28 mouse cellular contexts compared by ENCODE assay signal in the genomic region with DNA sequence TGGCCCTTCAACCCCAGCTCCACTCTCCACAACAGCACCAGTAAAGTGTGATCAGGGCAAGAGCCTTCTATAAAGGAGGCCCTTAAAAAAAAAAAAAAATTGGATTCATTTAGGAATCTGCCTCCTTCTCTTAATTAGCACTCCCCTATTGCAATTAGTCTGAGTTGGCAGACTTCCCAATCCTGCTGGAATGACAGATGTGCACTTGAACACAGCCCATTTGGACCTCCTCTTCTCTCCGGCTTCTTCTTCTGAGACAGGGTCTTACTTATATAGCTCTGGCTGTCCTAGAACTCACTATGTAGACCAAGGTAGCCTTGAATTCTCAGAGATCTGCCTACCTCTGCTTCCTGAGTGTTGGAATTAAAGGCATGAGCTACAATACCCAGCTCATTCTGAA. TPM values are rescaled to one million over a fixed set of nuclear protein-coding genes. Genes with fewer than 3 reads are reported as not detected.
DNase-seq lines count a peak whose midpoint lies in the region; ATAC-seq and TF ChIP-seq lines count a peak whose summit lies in the region.
"Had no signal": no experiment of that assay in that cellular context is flagged by ENCODE, and none has a peak within 500 bp of the region (broad histone marks: within the 10 kb centered on the region; RNA-seq: fewer than 3 reads in every experiment).

No protein-coding gene starts in this region.

- H3K9me3 ChIP-seq in MEL (replicated peaks; ENCODE audit: insufficient read depth, low read length) = no peaks in the 10 kb centered on the region
- H3K9me3 ChIP-seq in forebrain, embryonic 16.5 days (ENCODE audit: control insufficient read depth, low read length) = no peaks in the 10 kb centered on the region
- H3K9me3 ChIP-seq: heart, embryonic 12.5 days; hindbrain, embryonic 15.5 days; limb, embryonic 13.5 days; neural tube, embryonic 13.5 days; stomach, embryonic 15.5 days had no signal

- WGBS in forebrain, embryonic 16.5 days = 14% methylated on average over 1 of the region's 1 CpGs

- intact Hi-C loops in left cerebral cortex, postnatal 4 days (cut with DNase I) = no loop called here

- H3K79me2 ChIP-seq in MEL (ENCODE audit: control insufficient read depth, insufficient read depth, low read length, poor library complexity) = no peaks in the 10 kb centered on the region

- ATAC-seq in forebrain, embryonic 16.5 days = peak; percentile 29

- peak overlapping the region; percentile 77 for H3K27ac ChIP-seq in MEL (ENCODE audit: control insufficient read depth, low read depth, low read length)
- no peak overlapping the region for H3K27ac ChIP-seq in forebrain, embryonic 16.5 days (ENCODE audit: low read length)
- H3K27ac ChIP-seq: gastrocnemius, adult 2 months; heart, adult 2 months; hindbrain, embryonic 15.5 days; kidney, postnatal 0 days; left cerebral cortex, adult 2 months; limb, embryonic 13.5 days; neural tube, embryonic 13.5 days; stomach, embryonic 15.5 days had no signal

- H3K4me1 ChIP-seq in MEL (ENCODE audit: control insufficient read depth in 1 of 2, insufficient read depth in 2 of 2, low read length in 2 of 2) = peaks cover 13 to 18% of the 10 kb centered on the region in 2 experiments
- H3K4me1 ChIP-seq in forebrain, embryonic 16.5 days (replicated peaks; ENCODE audit: control insufficient read depth, insufficient read depth, low read length) = peaks cover 8% of the 10 kb centered on the region
- H3K4me1 ChIP-seq: heart, embryonic 12.5 days; hindbrain, embryonic 15.5 days; limb, embryonic 13.5 days; stomach, embryonic 15.5 days had no signal

- TF ChIP-seq CTCF in MEL (IDR thresholded peaks at IDR 0.05 in 2 of 3, conservative IDR thresholded peaks at IDR 0.05 in 1 of 3; ENCODE audit: control insufficient read depth in 1 of 3, insufficient read depth in 1 of 3, low read depth in 2 of 3, low read length in 3 of 3, poor library complexity in 1 of 3, severe bottlenecking in 1 of 3) = no peak

- H3K36me3 ChIP-seq in MEL (ENCODE audit: control insufficient read depth in 1 of 2, insufficient read depth in 2 of 2, low read length in 2 of 2) = peaks cover 2 to 20% of the 10 kb centered on the region in 2 experiments; a peak in 3 of 4 replicates
- peaks cover 49% of the 10 kb centered on the region for H3K36me3 ChIP-seq in forebrain, embryonic 16.5 days (ENCODE audit: control insufficient read depth, insufficient read depth)

- H3K4me2 ChIP-seq in forebrain, embryonic 16.5 days (ENCODE audit: low read length) = no peak overlapping the region
- H3K4me2 ChIP-seq: heart, embryonic 12.5 days; hindbrain, embryonic 15.5 days; limb, embryonic 13.5 days; midbrain, embryonic 11.5 days; neural tube, embryonic 13.5 days; stomach, embryonic 15.5 days had no signal

- peak; percentile 64 to 71 for DNase-seq in cerebellum, postnatal 10 days
- no peak for DNase-seq in cerebellum, postnatal 36 days
- DNase-seq in left cerebral cortex, postnatal 4 days = peak; percentile 28
- no peak for DNase-seq in left cerebral cortex, adult 11 months (ENCODE audit: low spot score)
- DNase-seq in MEL (ENCODE audit: low read depth, low spot score) (no peak), adipocyte (ENCODE audit: low spot score) (no peak)
- no peak for DNase-seq in layer of hippocampus, postnatal 25 days (ENCODE audit: extremely low spot score in 1 of 2, low spot score in 1 of 2)
- DNase-seq: adrenal gland, postnatal 10 days; cerebellum, adult 11-12 months; gastrocnemius, adult 2 months; gastrocnemius, postnatal 36 days; heart, adult 2 months; kidney, adult 2 months; kidney, postnatal 4 days; layer of hippocampus, adult 9-11 months; right cerebral cortex, postnatal 14 days had no signal

- no peak for TF ChIP-seq EP300 in MEL (IDR thresholded peaks at IDR 0.05; ENCODE audit: low read depth in 1 of 2, low read length in 2 of 2)

- H3K9ac ChIP-seq in MEL (ENCODE audit: control insufficient read depth, low read depth, low read length, poor library complexity, severe bottlenecking) = peak overlapping the region; percentile 36; the same call in 1 of the 2 replicates
- no peak overlapping the region for H3K9ac ChIP-seq in forebrain, embryonic 16.5 days (replicated peaks; ENCODE audit: low read depth, low read length)
- H3K9ac ChIP-seq: heart, embryonic 12.5 days; hindbrain, embryonic 15.5 days; limb, embryonic 13.5 days; neural tube, embryonic 13.5 days; stomach, embryonic 15.5 days had no signal

- H3K4me3 ChIP-seq in MEL (ENCODE audit: control insufficient read depth in 1 of 2, insufficient read depth in 1 of 2, low read depth in 2 of 2, low read length in 2 of 2) = peak overlapping the region in 1 of 2 experiments; percentile 0; a peak in 1 of 4 replicates
- H3K4me3 ChIP-seq in forebrain, embryonic 16.5 days (replicated peaks; ENCODE audit: low read length) = no peak overlapping the region
- H3K4me3 ChIP-seq: gastrocnemius, adult 2 months; heart, adult 2 months; heart, embryonic 12.5 days; hindbrain, embryonic 15.5 days; left cerebral cortex, adult 2 months; limb, embryonic 13.5 days; neural tube, embryonic 13.5 days; stomach, embryonic 15.5 days had no signal

- no peak for TF ChIP-seq RAD21 in MEL (IDR thresholded peaks at IDR 0.05; ENCODE audit: low read depth, low read length)

- no peaks in the 10 kb centered on the region for H3K27me3 ChIP-seq in MEL (ENCODE audit: control insufficient read depth in 1 of 2, insufficient read depth in 2 of 2, low read length in 2 of 2)
- no peaks in the 10 kb centered on the region for H3K27me3 ChIP-seq in forebrain, embryonic 16.5 days (replicated peaks; ENCODE audit: control insufficient read depth, insufficient read depth, low read length)
- H3K27me3 ChIP-seq: CH12.LX; heart, embryonic 12.5 days; hindbrain, embryonic 15.5 days; limb, embryonic 13.5 days; neural tube, embryonic 13.5 days; stomach, embryonic 15.5 days had no signal

- TF ChIP-seq POLR2A in MEL (IDR thresholded peaks at IDR 0.05; ENCODE audit: control insufficient read depth in 1 of 2, insufficient read depth in 1 of 2, low read depth in 1 of 2, low read length in 2 of 2, poor library complexity in 1 of 2) = no peak

TF ChIP-seq in MEL, 35 proteins besides CTCF, POLR2A, EP300 and RAD21:
- no peak for TF ChIP-seq CHD1 (IDR thresholded peaks at IDR 0.05; ENCODE audit: low read depth, low read length)
- 0 out of 2 replicates have a peak, but pooled peaks have one; percentile 6 for TF ChIP-seq ZNF384 (IDR thresholded peaks at IDR 0.05; ENCODE audit: low read depth, low read length)

RNA-seq across cellular contexts. Expression of a gene that starts 5.9 kb away (rescaled TPM):
- total RNA-seq in left cerebral cortex, postnatal 4 days (2021) = 100 to 1,000 TPM; 865 to 870 TPM
- 185 and 199 TPM in 2 replicates for total RNA-seq in MEL (2012; rRNA removed)
- 1,000 to 10,000 TPM in 1 of 2 experiments, 100 to 1,000 TPM in 1; 312 to 1,810 TPM for polyA plus RNA-seq in MEL (2012; ENCODE audit: insufficient read depth in 1 of 2, insufficient read length in 2 of 2, low read depth in 1 of 2, low replicate concordance in 2 of 2, missing spikeins in 1 of 2)
- polyA plus RNA-seq in forebrain, embryonic 16.5 days (2015; fragmentation: Nextera tagmentation; extraction: Ambion mirVana) = 1,152 and 1,198 TPM in 2 replicates
- 100 to 1,000 TPM; 753 to 800 TPM for total RNA-seq in layer of hippocampus, postnatal 25 days (2021)

RNA-seq across cellular contexts. Expression of a gene that starts 12.6 kb away (rescaled TPM):
- 100 to 1,000 TPM; 103 to 108 TPM for total RNA-seq in left cerebral cortex, postnatal 4 days (2021)
- total RNA-seq in MEL (2012; rRNA removed) = 4.0 and 4.1 TPM in 2 replicates
- 10 to 100 TPM in 1 of 2 experiments, not detected in 1; 20.5 TPM for polyA plus RNA-seq in MEL (2012; ENCODE audit: insufficient read depth in 1 of 2, insufficient read length in 2 of 2, low read depth in 1 of 2, low replicate concordance in 2 of 2, missing spikeins in 1 of 2)
- polyA plus RNA-seq in forebrain, embryonic 16.5 days (2015; fragmentation: Nextera tagmentation; extraction: Ambion mirVana) = 30.6 and 37.0 TPM in 2 replicates
- 10 to 100 TPM; 57.2 to 68.3 TPM for total RNA-seq in layer of hippocampus, postnatal 25 days (2021)

RNA-seq across cellular contexts. Expression of a gene that starts 19.0 kb away (rescaled TPM):
- 10 to 100 TPM; 74.7 to 94.0 TPM for total RNA-seq in left cerebral cortex, postnatal 4 days (2021)
- 42.0 and 46.5 TPM in 2 replicates for total RNA-seq in MEL (2012; rRNA removed)
- polyA plus RNA-seq in MEL (2012; ENCODE audit: insufficient read depth in 1 of 2, insufficient read length in 2 of 2, low read depth in 1 of 2, low replicate concordance in 2 of 2, missing spikeins in 1 of 2) = 10 to 100 TPM in 1 of 2 experiments, not detected in 1; 79.6 TPM
- polyA plus RNA-seq in forebrain, embryonic 16.5 days (2015; fragmentation: Nextera tagmentation; extraction: Ambion mirVana) = 77.8 and 84.6 TPM in 2 replicates
- total RNA-seq in layer of hippocampus, postnatal 25 days (2021) = 10 to 100 TPM; 79.4 to 89.4 TPM

RNA-seq across cellular contexts. Expression of a gene that starts 30.8 kb away (rescaled TPM):
- total RNA-seq in left cerebral cortex, postnatal 4 days (2021) = 10 to 100 TPM; 66.8 to 67.8 TPM
- 131 and 137 TPM in 2 replicates for total RNA-seq in MEL (2012; rRNA removed)
- polyA plus RNA-seq in MEL (2012; ENCODE audit: insufficient read depth in 1 of 2, insufficient read length in 2 of 2, low read depth in 1 of 2, low replicate concordance in 2 of 2, missing spikeins in 1 of 2) = 100 to 1,000 TPM in 1 of 2 experiments, 10 to 100 TPM in 1; 91.1 to 115 TPM
- polyA plus RNA-seq in forebrain, embryonic 16.5 days (2015; fragmentation: Nextera tagmentation; extraction: Ambion mirVana) = 104 and 107 TPM in 2 replicates
- total RNA-seq in layer of hippocampus, postnatal 25 days (2021) = 10 to 100 TPM; 46.0 to 53.3 TPM

RNA-seq across cellular contexts. Expression of a gene that starts 59.9 kb away (rescaled TPM):
- total RNA-seq in left cerebral cortex, postnatal 4 days (2021) = 10 to 100 TPM; 47.6 to 59.3 TPM
- 0.07 and 0.15 TPM in 2 replicates for total RNA-seq in MEL (2012; rRNA removed)
- polyA plus RNA-seq in MEL (2012; ENCODE audit: insufficient read depth in 1 of 2, insufficient read length in 2 of 2, low read depth in 1 of 2, low replicate concordance in 2 of 2, missing spikeins in 1 of 2) = under 1 TPM in 1 of 2 experiments, not detected in 1; 0.33 TPM
- polyA plus RNA-seq in forebrain, embryonic 16.5 days (2015; fragmentation: Nextera tagmentation; extraction: Ambion mirVana) = 5.4 and 7.3 TPM in 2 replicates
- 10 to 100 TPM; 22.8 to 24.2 TPM for total RNA-seq in layer of hippocampus, postnatal 25 days (2021)
- total RNA-seq: CH12.LX; gastrocnemius, postnatal 36 days; megakaryocyte, adult 5-6 weeks had no signal
- polyA plus RNA-seq: heart, postnatal 0 days had no signal

Comparison
In these comparisons a context has a peak if more than half of its experiments do, and no peak if none do; other contexts are left out.
1. DNase-seq: peak in cerebellum, postnatal 10 days (2 of 2) and left cerebral cortex, postnatal 4 days (single experiment); none in cerebellum, postnatal 36 days (0 of 2), left cerebral cortex, adult 11 months (single experiment), MEL (single experiment), adipocyte (single experiment) and layer of hippocampus, postnatal 25 days (0 of 2).
2. RNA of a gene that starts 12.6 kb away (total RNA-seq): 103 to 108 TPM in left cerebral cortex, postnatal 4 days and 57.2 to 68.3 TPM in layer of hippocampus, postnatal 25 days; 4.0 to 4.1 TPM in MEL; every median in the first group is over 10 times any median in the second.